Mouse (Mus musculus): ENCODE data around the gene Rad51. TPM values are rescaled to one million over a fixed set of nuclear protein-coding genes. Genes with fewer than 3 reads are reported as not detected.

Gene Rad51
- polyA plus RNA-seq, 1 experiment from 2014 or later: 38.4 TPM

DNA sequence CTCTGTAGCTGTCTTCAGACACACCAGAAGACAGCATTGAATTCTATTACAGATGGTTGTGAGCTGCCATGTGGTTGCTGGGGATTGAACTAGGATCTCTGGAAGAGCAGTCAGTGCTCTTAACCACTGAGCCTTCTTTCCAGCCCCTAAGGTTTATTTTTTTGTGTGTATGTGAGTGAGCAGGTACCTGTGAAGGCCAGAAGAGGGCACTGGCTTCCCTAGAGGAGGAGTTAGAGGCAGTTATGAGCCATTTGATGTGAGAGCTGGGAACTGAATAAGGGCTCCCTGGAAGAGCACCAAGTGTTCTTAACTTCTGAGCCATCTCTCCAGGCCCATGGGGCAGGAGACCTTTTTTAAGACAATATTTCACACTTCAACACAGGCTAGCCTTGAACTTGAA is 52.8 kb downstream of the Rad51 start:
- Histone ChIP-seq H3K4me3 (replicated peaks) (no peak overlapping the region), H3K27me3 (peaks cover 60% of the 10 kb centered on the region), H3K27ac (no peak overlapping the region), H3K36me3 (no peaks in the 10 kb centered on the region), H3K9me3 (replicated peaks) (no peaks in the 10 kb centered on the region), H3K9ac (no peak overlapping the region), H3K4me2 (no peak overlapping the region), H3K4me1 (replicated peaks) (peaks cover 26% of the 10 kb centered on the region)
- DNase-seq: no peak
- no peak for ATAC-seq (ENCODE audit: low read depth)

GRCm38 (mm10) chr2:119166901-119167865 is 54.6 kb downstream of the Rad51 start, which contains the start of gene Gchfr:
Gene Gchfr (plus strand): TSS chr2:119167773.
- ATAC-seq (ENCODE audit: low read depth): peak; percentile 80
- peak; percentile 60 for DNase-seq
- H3K9ac ChIP-seq: peak within 1 kb of the TSS; percentile 61
- no peak within 1 kb of the TSS for H3K27ac ChIP-seq
- no peaks in the 10 kb centered on the region; the same call in 1 of the 2 replicates for H3K36me3 ChIP-seq
- WGBS (ENCODE audit: insufficient replicate concordance): 1% methylated on average over 60 of the region's 60 CpGs
- peak within 1 kb of the TSS; percentile 89 for H3K4me2 ChIP-seq
- peaks cover 34% of the 10 kb centered on the region for H3K4me1 ChIP-seq (replicated peaks)
- H3K4me3 ChIP-seq (replicated peaks): peak within 1 kb of the TSS; percentile 63
- peaks cover 56% of the 10 kb centered on the region for H3K27me3 ChIP-seq
- no peaks in the 10 kb centered on the region for H3K9me3 ChIP-seq (replicated peaks)

DNA sequence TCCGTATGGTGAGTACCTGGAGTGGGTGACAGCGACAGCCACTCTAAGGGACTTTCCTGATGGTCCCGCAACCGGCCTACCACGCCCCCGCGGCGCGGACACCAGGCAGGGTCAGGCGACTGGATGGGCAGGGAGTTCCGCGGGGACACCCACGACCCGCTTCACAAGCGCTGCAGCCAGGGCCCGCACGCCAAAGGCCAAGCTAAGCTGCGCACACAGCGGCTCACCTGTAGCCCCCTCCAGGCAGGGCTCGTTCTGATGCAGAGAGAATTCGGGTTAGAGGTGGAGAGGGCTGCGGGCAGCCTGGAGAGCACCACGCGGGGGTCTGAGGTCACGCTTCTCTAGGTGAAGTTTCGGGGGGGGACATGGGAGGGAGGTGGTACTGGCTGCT is 55.3 kb downstream of the Rad51 start:
- peak overlapping the region; percentile 63 for H3K4me3 ChIP-seq (replicated peaks)
- H3K36me3 ChIP-seq: peaks cover 3% of the 10 kb centered on the region; the same call in 1 of the 2 replicates
- H3K4me2 ChIP-seq: peak overlapping the region; percentile 89
- peak overlapping the region; percentile 61 for H3K9ac ChIP-seq
- peaks cover 38% of the 10 kb centered on the region for H3K4me1 ChIP-seq (replicated peaks)
- ATAC-seq (ENCODE audit: low read depth) (no peak; the same call in 1 of the 2 replicates), DNase-seq (no peak)
- 5% methylated on average over 26 of the region's 26 CpGs for WGBS (ENCODE audit: insufficient replicate concordance)
- peaks cover 56% of the 10 kb centered on the region for H3K27me3 ChIP-seq
- no peak overlapping the region for H3K27ac ChIP-seq
- H3K9me3 ChIP-seq (replicated peaks): no peaks in the 10 kb centered on the region

DNA sequence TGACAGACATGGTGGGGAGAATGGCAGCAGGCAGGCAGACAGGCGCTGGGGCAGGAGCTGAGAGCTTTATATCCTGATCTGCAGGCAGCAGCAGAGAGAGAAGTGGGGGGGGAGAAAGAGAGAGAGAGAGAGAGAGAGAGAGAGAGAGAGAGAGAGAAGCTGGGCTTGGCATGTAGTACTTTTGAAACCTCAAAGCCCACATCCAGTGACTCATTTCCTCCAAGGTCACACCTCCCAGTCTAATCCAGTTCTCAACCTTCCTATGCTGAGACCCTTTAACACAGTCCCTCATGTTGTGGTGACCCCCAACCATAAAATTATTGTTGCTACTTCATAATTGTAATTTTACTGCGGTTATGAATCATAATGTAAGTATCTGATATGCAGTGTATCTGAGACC is 57.7 kb downstream of the Rad51 start:
- ATAC-seq (ENCODE audit: low read depth): no peak

DNA sequence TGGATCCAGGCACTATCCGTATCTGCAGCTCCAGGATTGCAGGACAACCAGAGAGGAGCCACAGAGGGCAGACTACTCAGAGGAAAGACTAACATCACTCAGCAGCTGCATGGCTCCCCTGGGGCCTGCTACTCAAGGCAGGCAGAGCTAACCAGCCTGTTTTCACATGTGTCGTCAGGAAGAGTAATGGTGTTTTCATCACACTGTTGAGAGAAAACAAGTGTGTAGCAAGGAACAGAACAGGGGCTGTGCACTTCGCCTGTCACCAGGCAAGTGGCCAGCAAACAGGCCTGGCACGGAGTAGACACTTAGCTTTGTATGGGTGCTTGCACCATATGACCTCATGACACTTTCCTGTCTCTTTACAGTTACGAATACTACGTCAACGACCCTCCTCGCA is 59.0 kb downstream of the Rad51 start:
- WGBS (ENCODE audit: insufficient replicate concordance): 74% methylated on average over 8 of the region's 8 CpGs
- H3K4me1 ChIP-seq (replicated peaks): peaks cover 47% of the 10 kb centered on the region

More for the DNA sequence above, 57.7 kb downstream of the Rad51 start:
- Histone ChIP-seq H3K9me3 (replicated peaks) (no peaks in the 10 kb centered on the region), H3K27me3 (peaks cover 43% of the 10 kb centered on the region), H3K4me3 (replicated peaks) (no peak overlapping the region), H3K9ac (no peak overlapping the region), H3K4me1 (replicated peaks) (peaks cover 47% of the 10 kb centered on the region), H3K36me3 (peaks cover 3% of the 10 kb centered on the region; the same call in 1 of the 2 replicates), H3K27ac (no peak overlapping the region), H3K4me2 (no peak overlapping the region)
- DNase-seq: no peak
- 48% methylated on average over 2 of the region's 2 CpGs for WGBS (ENCODE audit: insufficient replicate concordance)

GRCm38 (mm10) chr2:119172446-119172845 is 59.9 kb downstream of the Rad51 start:
- Histone ChIP-seq H3K9ac (no peak overlapping the region), H3K36me3 (peaks cover 3% of the 10 kb centered on the region; the same call in 1 of the 2 replicates), H3K4me3 (replicated peaks) (no peak overlapping the region), H3K27me3 (peaks cover 22% of the 10 kb centered on the region), H3K4me1 (replicated peaks) (peaks cover 38% of the 10 kb centered on the region), H3K27ac (0 out of 2 replicates have a peak overlapping the region, but pooled peaks have one; percentile 9), H3K4me2 (no peak overlapping the region), H3K9me3 (replicated peaks) (no peaks in the 10 kb centered on the region)
- ATAC-seq (ENCODE audit: low read depth): no peak
- no peak for DNase-seq
- 80% methylated on average over 7 of the region's 7 CpGs for WGBS (ENCODE audit: insufficient replicate concordance)

More for the DNA sequence above, 59.0 kb downstream of the Rad51 start:
- H3K4me3 ChIP-seq (replicated peaks): no peak overlapping the region
- no peak for DNase-seq
- H3K9ac ChIP-seq: no peak overlapping the region
- H3K27ac ChIP-seq: no peak overlapping the region
- no peak for ATAC-seq (ENCODE audit: low read depth)
- no peak overlapping the region for H3K4me2 ChIP-seq
- peaks cover 31% of the 10 kb centered on the region for H3K27me3 ChIP-seq
- no peaks in the 10 kb centered on the region for H3K9me3 ChIP-seq (replicated peaks)
- peaks cover 3% of the 10 kb centered on the region; the same call in 1 of the 2 replicates for H3K36me3 ChIP-seq

DNA sequence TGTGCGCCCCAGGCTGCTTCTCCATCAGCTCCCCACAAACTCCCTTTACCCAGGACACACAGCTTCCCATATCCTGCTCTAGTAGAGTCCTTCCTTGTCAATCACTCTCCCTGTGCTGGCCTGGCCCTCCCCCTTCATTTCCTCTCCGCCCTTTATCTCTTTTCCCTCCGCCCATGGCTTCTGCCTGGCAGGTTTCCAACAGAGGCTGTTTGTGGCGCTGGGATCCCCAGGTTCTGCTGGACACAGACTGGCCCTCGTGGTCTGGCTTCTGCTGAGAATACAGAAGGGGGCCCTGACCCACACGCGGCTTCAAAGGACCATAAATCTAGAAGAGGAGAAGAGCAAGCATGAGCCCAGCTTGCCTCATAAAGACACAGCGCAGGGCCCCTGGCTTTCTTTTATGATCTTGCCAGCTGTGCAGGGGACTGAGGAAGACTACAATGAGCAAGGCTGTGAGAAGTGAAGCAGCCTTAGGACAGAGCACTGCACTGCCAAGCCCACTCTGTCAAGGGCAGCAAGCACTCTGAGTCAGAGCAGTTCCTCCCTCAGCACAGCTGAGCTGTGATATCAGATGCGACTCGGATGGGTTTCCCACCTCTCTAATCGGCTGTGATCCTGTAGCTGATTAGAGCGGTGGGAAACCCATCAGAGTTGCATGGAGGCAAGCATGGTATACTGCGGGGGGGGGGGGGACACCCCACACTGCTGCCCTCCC is 60.4 kb downstream of the Rad51 start:
- H3K4me1 ChIP-seq (replicated peaks): peaks cover 32% of the 10 kb centered on the region
- ATAC-seq (ENCODE audit: low read depth) (peak; percentile 70), DNase-seq (peak; percentile 17)
- H3K27ac ChIP-seq: peak overlapping the region; percentile 62
- H3K27me3 ChIP-seq: peaks cover 16% of the 10 kb centered on the region
- peaks cover 3% of the 10 kb centered on the region; the same call in 1 of the 2 replicates for H3K36me3 ChIP-seq
- peak overlapping the region; percentile 45 for H3K4me2 ChIP-seq
- H3K4me3 ChIP-seq (replicated peaks): no peak overlapping the region
- peak overlapping the region; percentile 52; the same call in 1 of the 2 replicates for H3K9ac ChIP-seq
- 8% methylated on average over 13 of the region's 13 CpGs for WGBS (ENCODE audit: insufficient replicate concordance)
- no peaks in the 10 kb centered on the region for H3K9me3 ChIP-seq (replicated peaks)

DNA sequence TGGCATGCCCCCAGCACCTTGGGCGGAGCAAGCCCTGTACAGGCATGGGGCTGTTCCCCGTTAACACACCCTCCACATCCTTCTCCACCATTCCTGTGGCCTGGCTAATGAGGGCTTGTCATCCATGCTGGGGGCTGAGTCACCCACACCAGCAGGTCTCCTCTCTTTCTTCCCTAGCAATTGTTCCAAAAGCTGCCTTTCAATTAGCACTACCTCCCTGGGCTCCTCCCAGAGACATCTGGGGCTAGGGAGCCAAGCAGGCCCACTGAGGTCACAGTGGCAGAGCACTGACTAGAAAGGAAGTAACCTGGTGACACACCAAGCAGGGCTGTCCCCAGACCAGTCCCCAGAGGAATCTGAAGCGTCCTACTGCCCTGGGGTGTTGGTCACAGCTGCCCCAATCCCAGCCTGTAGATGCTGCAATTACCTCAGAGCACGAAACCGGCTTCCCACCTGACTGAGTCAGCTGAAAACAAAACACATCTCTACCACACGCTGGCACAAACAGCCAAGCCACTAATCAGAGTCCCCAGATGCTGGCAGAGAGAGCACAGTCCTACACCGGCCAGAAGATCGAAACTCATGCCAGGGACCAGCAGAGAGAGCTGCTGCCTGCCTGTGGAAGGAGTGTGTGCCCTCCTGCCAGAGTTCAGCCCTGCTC is 61.5 kb downstream of the Rad51 start, which contains the start of gene Gm14137:
Gm14137 (plus strand) TSS at position 519 of the 661 bp plus-strand sequence.
- Histone ChIP-seq H3K9me3 (replicated peaks) (no peaks in the 10 kb centered on the region), H3K36me3 (peaks cover 6% of the 10 kb centered on the region; the same call in 1 of the 2 replicates), H3K4me2 (peak within 1 kb of the TSS; percentile 45; the same call in 1 of the 2 replicates), H3K4me3 (replicated peaks) (no peak within 1 kb of the TSS), H3K27me3 (peaks cover 6% of the 10 kb centered on the region; the same call in 1 of the 2 replicates), H3K27ac (0 out of 2 replicates have a peak within 1 kb of the TSS, but pooled peaks have one; percentile 62), H3K4me1 (replicated peaks) (peaks cover 30% of the 10 kb centered on the region), H3K9ac (no peak within 1 kb of the TSS)
- 61% methylated on average over 8 of the region's 8 CpGs for WGBS (ENCODE audit: insufficient replicate concordance)
- DNase-seq: no peak
- ATAC-seq (ENCODE audit: low read depth): no peak

GRCm38 (mm10) chr2:119174866-119175265 is 62.3 kb downstream of the Rad51 start:
- Histone ChIP-seq H3K4me2 (no peak overlapping the region), H3K4me1 (replicated peaks) (peaks cover 30% of the 10 kb centered on the region), H3K27me3 (no peaks in the 10 kb centered on the region), H3K27ac (no peak overlapping the region), H3K9ac (no peak overlapping the region), H3K9me3 (replicated peaks) (no peaks in the 10 kb centered on the region), H3K4me3 (replicated peaks) (no peak overlapping the region), H3K36me3 (peaks cover 11% of the 10 kb centered on the region)
- DNase-seq (no peak), ATAC-seq (ENCODE audit: low read depth) (no peak)
- WGBS (ENCODE audit: insufficient replicate concordance): 74% methylated on average over 14 of the region's 14 CpGs

DNA sequence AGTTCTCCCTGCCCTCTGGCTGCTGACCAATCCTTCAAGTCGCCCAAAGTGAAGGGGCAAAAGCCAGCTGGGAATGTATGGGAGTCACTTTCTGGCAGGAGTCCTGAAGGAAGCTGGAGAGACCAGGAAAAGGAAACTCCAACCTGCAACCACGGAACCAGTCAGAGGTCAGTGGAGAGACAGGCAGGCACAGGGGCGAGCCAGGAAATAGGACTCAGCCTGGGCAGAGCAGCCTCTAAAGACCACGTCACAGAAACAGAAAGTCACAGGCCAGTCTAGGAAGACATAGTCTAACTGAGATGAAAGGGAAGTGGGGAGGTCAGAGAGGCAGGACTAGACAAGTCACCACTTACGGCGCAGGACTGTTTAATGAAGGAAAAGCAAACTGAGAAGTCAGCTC is 63.0 kb downstream of the Rad51 start:
- DNase-seq: no peak
- 48% methylated on average over 6 of the region's 6 CpGs for WGBS (ENCODE audit: insufficient replicate concordance)
- no peak overlapping the region for H3K4me2 ChIP-seq
- no peak overlapping the region for H3K4me3 ChIP-seq (replicated peaks)
- peaks cover 30% of the 10 kb centered on the region for H3K4me1 ChIP-seq (replicated peaks)
- no peak overlapping the region for H3K27ac ChIP-seq
- H3K36me3 ChIP-seq: peaks cover 18% of the 10 kb centered on the region
- H3K27me3 ChIP-seq: no peaks in the 10 kb centered on the region
- ATAC-seq (ENCODE audit: low read depth): no peak
- no peak overlapping the region for H3K9ac ChIP-seq
- H3K9me3 ChIP-seq (replicated peaks): no peaks in the 10 kb centered on the region

All from liver, embryonic 13.5 days (tissue).